Mouse (Mus musculus) telencephalon, adult 2 months (tissue): ENCODE data around the gene Slco1a5.
"Not testable (repeated sequence)": the region's sequence is repeated elsewhere in the genome, so short reads cannot be mapped to it uniquely, and the experiment has no call there.

ENCODE experiments used
- DNase-seq: peaks from one replicate; pipeline ENCODE4 v3.0.0-alpha.2; 2011; ENCODE audit warnings: low read depth, low spot score

Slco1a5 gene

DNA sequence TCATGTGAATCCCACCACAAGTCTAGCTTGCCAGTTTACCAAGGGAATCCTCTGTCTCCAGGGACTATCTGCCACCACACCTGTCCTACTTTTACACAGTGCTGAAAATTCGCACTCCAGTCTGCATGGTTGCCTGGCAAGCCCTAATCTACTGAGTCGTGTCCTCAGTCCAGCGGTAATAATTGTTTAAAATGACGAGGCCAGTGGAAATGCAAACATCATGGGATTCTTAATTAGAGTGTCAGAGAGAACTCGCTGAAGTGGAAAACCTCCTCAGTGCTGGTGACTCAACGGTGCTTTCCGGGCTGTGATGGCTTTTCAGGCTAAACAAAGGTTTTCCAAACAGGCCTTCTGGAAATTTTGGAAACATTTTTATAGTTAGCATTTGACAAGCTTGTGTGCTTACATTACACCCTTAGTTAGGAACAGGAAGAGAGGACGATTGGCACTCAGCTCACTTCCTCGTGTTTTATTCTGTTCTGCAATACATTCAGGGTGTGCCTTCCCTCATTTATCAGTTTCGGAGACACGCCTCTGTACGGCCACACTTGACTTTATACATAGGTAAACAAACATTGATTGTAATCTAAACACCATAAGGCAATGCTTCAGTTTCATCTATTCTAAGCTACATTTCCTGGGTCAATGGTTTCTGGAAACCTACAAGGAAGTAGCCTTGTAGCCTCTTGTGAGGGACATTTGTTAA is 33.2 kb downstream of the Slco1a5 start:
- no peak for DNase-seq

DNA sequence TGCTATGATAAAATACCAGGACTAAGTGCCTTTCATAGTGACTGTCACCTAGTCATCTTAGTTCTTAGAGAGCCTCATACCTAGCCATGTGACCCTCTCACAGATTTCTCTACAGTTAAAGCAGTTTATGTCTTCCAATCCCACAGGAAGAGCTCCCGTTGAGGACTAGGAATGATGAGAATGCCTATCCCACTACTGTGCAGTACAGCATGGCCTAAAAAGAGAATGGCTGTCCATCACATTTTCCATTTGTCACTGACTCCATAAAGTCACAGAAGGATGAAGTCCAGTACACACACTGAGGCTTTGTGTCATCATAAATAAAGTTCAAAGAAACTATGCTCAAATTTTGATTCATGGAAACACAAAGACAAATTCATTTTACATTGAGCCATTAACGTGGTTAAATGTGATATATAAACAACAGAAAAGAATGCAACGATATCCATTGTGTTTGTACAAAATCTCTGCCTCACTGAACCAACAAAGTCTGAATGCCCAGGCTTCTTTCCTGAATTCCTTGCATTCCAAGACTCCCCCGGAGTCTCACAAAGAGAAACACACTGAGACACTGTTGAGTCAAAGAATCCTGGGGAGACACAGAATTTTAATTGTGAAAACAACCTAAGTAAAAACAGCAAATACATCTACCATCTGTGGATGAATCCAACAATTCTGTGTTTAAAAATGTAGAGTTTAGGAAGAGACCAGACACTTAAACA is 46.9 kb downstream of the Slco1a5 start:
- no peak for DNase-seq

DNA sequence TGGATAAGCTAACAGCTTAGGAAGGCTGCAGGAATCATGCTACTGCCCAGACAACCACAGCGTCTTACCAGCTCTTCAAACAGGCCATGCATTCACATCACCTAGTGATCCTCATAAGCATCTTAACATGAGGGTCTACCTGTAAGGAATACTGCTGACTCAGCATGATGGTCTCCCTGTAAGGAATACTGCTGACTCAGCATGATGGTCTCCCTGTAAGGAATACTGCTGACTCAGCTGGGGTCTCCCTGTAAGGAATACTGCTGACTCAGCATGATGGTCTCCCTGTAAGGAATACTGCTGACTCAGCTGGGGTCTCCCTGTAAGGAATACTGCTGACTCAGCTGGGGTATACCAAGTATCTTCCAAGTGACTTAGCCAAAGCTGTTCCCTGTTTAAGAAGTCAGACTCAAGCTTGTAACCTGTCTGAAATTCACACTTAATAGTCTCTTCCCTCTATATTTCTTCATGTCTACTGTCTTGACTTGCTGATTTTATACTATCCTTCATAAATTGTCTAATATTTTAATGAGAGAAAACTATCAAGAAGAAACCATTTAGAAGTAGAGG is 72.0 kb downstream of the Slco1a5 start:
- not testable (repeated sequence) for DNase-seq

DNA sequence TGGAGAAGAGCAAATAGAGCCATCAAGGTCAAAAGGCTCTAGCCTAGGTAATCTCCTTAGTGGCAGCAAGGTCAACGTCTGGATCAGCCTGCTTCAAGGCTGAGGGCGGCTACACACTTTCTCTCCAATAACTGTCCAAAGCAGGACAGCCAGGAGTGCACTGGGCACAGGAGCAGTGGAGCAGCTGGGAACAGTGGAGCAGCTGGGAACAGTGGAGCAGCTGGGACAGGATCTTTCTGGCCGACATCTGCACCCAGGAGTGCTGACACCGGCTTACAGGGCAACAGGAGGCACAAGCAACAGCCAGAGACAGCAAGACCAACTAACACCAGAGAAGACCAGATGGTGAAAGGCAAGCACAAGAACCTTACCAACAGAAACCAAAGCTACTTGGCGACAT is 77.7 kb downstream of the Slco1a5 start:
- no peak for DNase-seq

DNA sequence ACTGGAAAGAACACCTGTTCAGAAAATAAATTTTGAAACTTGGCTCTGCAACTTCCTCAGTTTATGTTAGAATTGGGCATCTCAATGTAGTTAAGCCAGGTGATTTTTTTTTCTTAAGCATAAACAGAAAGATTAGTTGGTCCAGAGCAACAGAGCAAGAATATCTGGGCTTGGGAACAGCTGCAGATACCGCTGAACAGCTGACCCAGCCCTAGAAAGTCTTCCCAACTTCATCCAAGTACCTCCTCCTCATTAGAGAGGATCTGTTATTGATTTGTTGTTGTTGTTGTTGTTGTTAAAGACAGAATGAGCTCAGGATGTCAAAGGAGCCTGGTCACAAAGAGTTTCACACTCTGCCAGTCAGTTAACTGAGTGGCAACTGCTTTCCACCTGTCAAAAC is 83.3 kb downstream of the Slco1a5 start:
- no peak for DNase-seq

DNA sequence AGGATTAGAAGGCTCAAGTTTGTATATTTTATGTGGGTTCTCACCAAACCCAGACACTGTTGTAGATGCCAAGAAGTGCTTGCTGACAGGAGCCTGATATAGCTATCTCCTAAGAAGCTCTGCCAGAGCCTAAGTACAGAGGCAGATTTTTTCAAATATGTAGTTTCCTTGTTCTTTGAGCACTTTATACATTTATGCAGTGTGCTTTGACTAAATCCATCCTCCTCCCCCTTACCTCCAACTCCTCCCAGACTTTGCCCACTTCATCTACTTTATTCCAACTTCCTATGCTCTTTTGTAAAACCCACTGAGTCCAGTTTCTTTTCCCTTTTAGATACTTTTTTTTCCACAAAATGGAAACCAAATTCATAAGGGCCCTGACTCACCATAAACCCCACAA is 102.6 kb downstream of the Slco1a5 start:
- DNase-seq = peak; percentile 21

DNA sequence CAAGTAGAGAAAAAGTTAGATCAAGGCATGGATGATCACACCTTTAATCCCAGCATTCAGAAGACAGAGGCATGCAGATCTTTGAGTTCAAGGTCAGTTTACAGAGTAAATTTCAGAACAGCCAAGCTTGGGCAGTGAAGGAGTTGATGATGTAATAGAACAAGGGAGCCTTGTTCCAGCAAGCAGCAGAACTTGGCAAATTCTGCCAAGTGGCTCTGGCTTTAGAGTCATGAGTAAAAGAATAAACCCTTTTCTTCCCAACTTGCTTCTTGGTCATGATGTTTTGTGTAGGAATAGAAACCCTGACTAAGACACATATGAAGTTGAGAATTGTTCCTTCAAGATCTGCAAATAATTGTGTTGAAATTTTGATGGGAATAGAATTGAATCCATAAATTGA is 111.0 kb downstream of the Slco1a5 start:
- DNase-seq = no peak

DNA sequence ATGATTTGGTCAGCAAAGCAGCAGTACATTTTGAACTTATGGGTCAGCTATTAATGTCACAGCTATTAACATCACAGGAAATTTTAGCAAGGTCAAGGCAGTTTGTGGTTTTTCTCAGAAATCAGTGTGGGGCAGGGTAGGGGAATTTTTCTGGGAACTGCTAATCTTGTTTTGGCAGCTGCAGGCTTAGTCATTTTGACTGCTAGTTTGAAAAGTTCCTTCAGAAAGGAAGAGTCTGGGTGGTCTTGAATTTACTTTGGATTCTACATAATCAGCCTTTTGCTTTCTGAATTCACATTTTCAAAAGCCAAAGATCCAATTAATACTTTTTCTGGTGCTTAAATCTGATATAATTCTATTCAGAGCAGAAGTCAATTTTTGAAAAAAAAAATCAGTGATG is 113.0 kb downstream of the Slco1a5 start:
- DNase-seq = no peak

DNA sequence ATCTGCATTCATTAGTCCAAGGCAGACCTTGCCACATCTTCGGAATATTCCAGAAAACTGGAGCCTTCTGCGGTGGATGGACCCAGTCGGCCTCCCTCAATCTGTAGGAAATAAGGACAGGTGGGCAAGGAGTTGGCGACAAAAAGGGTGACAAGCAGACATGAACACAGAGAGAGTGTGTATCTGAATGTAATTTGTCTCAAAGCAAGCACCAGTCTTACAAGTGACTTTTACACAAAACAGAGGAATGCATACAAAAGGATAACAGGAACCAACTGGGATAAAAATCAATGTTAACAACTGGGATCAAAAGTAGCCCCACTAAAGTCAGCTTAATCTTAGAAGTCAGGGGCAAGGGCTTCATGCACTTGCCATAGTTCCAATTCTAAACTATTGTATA is 114.4 kb downstream of the Slco1a5 start, which contains the start of gene Slco1a6:
Gene Slco1a6 (minus strand): TSS at position 101 of the 400 bp plus-strand sequence.
- DNase-seq = no peak

DNA sequence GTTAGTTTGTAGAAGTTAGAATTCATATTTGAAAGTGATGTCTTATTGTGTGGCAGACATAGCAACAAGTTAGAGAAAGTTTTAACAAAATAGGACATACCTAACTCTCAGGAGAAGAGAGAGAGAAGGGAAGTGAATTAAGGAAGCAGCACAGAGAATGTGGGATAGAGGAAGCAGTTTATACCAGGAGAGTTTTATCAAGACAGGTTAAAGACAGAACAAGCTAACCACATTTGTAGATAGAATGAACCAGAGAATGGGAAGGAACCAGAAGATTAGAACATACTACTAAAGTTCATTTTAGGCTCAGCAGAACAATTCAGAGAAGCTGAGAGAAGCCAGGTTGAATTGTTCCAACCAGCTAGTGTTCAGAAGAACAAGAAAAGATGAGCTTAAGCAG is 122.3 kb downstream of the Slco1a5 start:
- DNase-seq = no peak

DNA sequence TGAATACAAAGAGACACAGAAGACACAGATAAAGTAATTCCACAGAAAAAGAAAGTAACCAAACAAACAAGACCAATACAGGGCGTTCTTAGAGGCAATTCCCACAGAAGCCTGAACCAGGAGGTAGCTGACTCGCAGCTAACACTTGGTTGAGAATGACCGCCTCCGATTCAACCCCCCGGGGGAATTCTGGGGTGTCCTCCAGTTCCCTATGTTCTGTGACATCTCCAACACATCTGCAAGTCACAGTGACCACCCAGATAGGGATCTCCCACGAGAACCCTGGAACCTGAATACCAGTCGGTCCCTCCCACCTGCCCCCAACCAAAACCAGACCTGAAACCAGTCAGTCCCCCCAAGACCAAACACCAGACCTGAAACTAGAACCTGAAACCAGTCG is 128.5 kb downstream of the Slco1a5 start:
- no peak for DNase-seq

DNA sequence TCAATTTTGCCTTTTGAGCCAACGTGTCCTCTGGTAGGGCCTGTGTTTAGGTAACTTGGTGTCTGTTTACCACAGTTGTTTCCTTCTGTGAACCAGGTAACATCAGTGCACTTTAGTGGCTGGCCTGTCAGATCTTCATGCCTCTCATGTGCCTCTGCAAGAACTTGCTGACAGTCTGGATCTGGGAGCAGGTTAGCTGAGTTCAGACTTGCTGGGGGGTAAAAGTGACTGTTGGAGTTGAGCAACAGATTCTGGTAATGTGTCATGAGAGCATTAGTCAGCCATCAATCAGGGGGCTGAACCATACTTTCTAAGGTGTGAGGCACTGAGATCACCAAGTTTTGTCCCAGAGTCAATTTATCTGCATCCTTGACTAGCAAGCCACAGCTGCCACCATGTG is 130.8 kb downstream of the Slco1a5 start:
- DNase-seq = no peak

DNA sequence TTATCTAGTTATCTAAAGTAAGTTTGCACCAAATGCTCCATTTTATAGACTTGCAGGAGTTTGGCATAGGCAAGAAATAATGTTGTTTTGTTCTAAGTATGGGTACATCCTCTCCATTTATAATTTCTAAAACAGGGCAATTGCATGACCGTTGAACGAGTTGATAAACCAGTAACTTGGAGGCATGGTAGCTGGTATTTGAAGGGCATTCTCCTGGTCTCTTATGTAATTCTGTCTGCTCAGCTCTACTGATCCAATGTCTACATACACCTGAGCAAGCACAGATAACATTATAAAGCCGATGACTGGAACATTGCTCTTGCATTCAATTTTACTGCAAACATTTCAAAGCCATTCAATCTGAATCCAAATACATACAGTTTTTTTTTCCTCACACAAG is 135.4 kb downstream of the Slco1a5 start:
- DNase-seq = no peak

DNA sequence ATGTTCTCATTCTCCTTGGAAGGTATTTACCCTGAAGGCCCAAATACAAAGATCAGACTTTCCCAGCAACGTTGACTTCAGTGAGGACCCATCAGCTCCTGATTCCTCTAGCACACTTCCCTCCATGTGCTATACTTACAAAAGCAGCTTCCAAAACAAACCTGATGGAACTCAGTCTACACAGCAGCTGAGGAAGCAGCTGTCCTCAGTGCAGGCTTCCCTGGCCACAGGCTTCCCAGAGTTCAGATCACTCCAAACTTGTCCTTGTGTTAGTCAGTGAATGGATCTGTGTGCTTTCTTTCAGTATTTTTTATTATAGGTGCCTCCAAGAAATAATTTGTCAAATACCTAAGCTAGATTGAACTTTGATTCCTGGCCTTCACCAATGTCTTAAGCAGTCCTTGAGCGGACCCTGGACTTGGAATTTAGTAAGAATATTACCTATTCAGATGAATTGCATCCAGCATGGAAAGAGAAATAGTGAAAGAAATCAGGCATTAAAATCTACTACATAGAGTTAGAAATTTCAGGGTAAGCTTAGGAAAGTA is 136.8 kb downstream of the Slco1a5 start:
- no peak for DNase-seq
